Mouse (Mus musculus) layer of hippocampus, adult 2 months (tissue): ENCODE measurements around the gene Gm17428. TPM values are rescaled to one million over a fixed set of nuclear protein-coding genes. Genes with fewer than 3 reads are reported as not detected.

Experiments
- DNase-seq, 2 experiments: peaks; one replicate each; pipeline ENCODE4 v3.0.0; 2022; ENCODE audit warnings: low spot score in 2 of 2
- H3K27ac ChIP-seq: fragments of 200-600 bp; 2 replicates; pipeline ENCODE4 v1.8.1; 2022
- H3K4me3 ChIP-seq: fragments of 200-600 bp; 2 replicates; pipeline ENCODE4 v1.8.1; 2022; ENCODE audit warnings: mild to moderate bottlenecking
- CTCF ChIP-seq: fragments of 200-600 bp; conservative IDR thresholded peaks from 2 replicates; pipeline ENCODE4 v1.8.1; 2022; ENCODE audit warnings: antibody characterized with exemption, mild to moderate bottlenecking, moderate library complexity
- microRNA-seq, 2 experiments: library from miRNA; unstranded; fragments of <30 nt; microRNA quantifications; one replicate each; pipeline ENCODE4 v1.2.0; 2021
- total RNA-seq, 2 experiments: library from RNA; stranded (reverse); gene quantifications; 2 replicates each; pipeline ENCODE4 v1.2.3; 2021

Gm17428 gene
- total RNA-seq, 2 experiments from 2014 or later = not detected

DNA sequence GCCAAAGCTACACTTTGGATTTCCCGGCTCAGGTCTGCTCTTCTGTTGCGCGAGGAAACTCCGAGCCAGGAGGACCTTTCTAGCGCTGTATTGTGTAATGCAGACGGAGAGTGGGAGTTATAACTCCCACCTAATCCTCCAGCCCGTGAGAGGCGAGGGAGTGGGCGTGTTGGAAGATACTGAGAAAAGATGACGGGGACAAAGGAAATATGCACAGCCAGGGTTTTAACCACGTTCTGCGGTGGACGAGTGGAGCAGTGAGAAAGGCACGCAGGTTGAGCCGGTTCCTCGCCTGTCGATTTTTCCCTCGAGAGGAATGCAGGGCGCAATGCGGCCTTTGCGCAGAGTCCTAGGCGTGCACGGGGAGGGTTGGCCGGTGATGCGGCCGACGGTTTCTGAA, 37.9 kb downstream of the Gm17428 start:
- Histone ChIP-seq H3K4me3 (peak overlapping the region; percentile 74), H3K27ac (peak overlapping the region; percentile 100)
- DNase-seq = peak; percentile 71 to 76
- 0 out of 2 replicates have a peak, but pooled peaks have one; percentile 1 for TF ChIP-seq CTCF

DNA sequence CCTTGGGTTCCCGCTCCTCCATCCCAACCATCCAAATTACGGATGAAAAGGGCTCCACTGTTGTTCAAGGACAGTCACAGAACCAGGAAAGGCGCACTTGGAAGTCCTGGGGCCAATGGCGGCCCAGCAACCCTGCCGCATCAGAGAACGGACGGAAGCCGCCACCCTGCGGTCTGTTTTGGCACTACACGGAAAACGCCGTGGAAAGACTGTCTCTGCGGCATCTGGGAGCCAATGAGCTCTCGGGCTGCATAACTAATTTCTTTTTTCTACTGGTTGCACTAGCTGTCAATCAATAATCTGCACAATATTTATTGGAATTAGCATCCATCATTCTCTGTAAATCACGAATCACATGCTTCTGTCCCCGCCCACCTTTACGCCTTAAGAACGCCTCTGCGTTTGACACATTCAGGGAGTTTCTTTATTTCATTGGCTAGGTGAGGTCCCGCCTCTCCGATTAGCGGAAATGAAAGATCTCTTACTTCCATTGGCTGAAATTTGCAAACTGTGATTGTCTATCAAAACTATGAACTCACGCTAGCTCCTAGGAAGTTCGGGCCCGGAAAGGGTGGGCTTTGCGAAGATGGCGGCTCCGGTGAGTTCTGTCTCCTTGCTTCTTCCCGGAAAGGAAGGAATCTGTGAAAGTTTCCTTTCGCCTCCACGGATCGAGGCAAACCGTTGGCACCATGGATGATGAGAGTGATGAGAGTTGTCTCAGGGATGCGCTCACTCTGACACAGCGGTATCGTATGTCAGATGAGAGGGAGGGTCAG, 38.4 kb downstream of the Gm17428 start, which contains the start of gene Ngdn:
Gene Ngdn, plus strand, starts transcription at position 464 of the 776 bp plus-strand sequence.
- TF ChIP-seq CTCF = peak; percentile 98
- H3K4me3 ChIP-seq = peak within 1 kb of the TSS; percentile 84
- peak within 1 kb of the TSS; percentile 100 for H3K27ac ChIP-seq
- DNase-seq = peak; percentile 99 to 100

DNA sequence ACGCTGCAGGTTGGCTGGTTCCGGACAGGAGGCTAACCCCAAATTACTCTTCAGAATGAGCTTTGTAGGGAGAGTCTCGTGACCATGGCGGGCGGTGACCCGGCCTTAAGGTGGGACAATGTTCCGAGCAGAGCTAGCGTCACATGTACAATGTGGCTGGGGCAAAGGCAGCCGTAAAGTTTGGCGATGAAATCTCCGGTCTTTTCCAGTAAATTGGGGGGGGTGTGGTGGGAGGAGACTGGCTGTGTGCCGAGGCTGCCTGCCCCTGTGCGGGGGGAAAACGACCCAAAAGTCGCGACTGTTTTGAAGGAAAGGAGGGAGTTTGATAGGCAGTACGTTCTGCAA, 39.0 kb downstream of the Gm17428 start:
- no peak for DNase-seq
- no peak for TF ChIP-seq CTCF
- Histone ChIP-seq H3K27ac (peak overlapping the region; percentile 86), H3K4me3 (peak overlapping the region; percentile 84)

DNA sequence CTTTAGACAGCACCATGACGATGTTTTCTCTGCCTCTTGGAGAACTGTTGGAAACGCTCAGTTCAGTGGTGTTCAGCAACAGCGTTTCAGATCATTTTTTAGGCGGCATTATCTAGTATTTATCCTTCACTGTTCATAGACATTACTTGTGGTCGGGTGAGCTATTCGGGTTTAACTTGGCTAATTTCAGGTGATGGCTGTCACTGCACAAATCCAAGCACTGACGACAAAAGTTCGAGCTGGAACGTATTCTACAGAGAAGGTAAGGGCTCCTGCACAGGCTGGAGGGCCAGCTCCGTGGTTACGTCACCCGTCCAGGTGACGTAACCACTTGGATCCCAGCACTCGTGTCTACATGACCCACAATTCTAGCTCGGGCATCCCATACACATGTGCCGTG, 40.1 kb downstream of the Gm17428 start:
- Histone ChIP-seq H3K4me3 (no peak overlapping the region), H3K27ac (no peak overlapping the region)
- TF ChIP-seq CTCF = no peak
- DNase-seq = no peak

DNA sequence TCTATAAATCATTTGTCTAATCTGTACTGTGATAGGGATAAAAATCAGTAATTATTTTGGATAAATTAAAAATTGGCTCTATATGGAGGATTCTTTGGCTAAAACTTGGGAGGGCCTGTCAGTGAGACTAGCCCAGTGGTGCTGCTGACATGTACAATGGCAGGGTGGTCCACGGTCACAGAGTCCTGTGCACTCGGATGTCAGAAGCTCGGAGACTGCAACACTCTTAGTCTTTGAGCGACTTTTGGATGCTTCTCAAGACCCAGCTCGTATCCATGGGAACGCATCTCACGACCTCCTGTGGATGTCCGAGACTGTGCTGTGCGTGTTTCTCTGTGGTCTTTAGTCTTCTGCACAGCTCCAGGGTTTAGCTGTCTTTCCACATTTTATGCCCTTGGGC, 43.7 kb downstream of the Gm17428 start:
- no peak for DNase-seq
- TF ChIP-seq CTCF = no peak
- Histone ChIP-seq H3K4me3 (no peak overlapping the region), H3K27ac (no peak overlapping the region)

DNA sequence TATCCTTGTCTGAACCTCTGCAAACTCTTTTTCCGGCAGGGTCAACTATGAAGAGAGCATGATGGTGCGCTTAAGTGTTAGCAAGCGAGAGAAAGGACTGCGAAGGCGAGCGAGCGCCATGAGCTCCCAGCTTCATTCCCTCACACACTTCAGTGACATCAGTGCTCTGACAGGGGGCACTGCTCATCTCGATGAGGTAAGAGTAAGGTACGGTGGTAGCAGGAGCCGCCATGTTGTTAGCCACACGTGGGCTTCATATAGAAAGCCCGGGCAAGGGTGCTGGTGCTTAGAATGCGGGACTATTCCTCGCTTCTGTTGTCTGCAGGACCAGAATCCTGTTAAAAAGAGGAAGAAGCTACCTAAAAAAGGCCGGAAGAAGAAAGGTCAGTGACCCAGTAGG, 46.3 kb downstream of the Gm17428 start:
- Histone ChIP-seq H3K4me3 (no peak overlapping the region), H3K27ac (no peak overlapping the region)
- DNase-seq = no peak
- TF ChIP-seq CTCF = no peak

DNA sequence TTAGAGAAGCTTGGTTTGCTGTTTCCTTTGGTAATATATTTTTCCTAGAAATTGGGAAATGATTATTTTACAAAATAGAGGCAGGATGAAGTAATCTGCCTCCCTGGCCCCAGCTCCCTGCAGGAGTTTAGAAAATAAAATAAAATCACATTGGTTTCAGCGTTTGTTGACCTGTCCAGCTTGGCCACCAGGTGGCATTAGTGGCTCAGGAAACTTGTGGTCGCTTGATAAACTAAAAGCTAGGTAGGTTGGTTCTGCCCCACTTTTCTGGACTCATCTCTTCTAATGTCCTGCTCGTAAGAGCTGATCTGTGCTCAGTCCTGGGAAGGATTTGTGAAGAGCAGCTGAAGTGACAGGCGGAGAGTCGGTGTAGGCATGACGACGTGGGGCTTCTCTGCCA, 47.5 kb downstream of the Gm17428 start:
- H3K27ac ChIP-seq = no peak overlapping the region
- peak; percentile 38 to 66 for DNase-seq
- TF ChIP-seq CTCF = peak; percentile 83
- H3K4me3 ChIP-seq = no peak overlapping the region

DNA sequence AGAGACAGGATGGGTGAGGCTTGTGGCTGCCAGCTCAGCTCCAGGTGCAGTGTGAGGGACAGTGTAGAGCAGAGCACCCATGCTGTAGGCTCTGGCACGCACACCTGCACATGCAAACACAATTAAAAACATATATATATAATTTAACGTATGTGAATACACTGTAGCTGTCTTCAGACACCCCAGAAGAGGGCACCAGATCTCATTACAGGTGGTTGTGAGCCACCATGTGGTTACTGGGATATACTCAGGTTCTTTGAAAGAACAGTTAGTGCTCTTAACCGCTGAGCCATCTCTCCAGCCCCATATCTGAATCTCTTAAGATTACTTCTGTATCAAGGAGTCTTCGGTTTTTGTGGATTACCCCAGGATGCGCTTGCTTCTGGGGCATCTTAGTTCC, 48.8 kb downstream of the Gm17428 start:
- no peak for DNase-seq
- Histone ChIP-seq H3K27ac (no peak overlapping the region), H3K4me3 (no peak overlapping the region)
- TF ChIP-seq CTCF = peak; percentile 70

Small RNA genes within 50 kb of the gene (microRNA-seq; reads per million reads assigned to microRNA genes)
- gene Mir208a (0 to 0.92 reads per million in 2 experiments), gene Mir208b (0 reads per million in 2 experiments)

Other genes with a start within 250 kb of the Gm17428 start
- 10 to 100 TPM; 49.4 to 54.1 TPM for gene Slc7a8, start 195.0 kb upstream of the Gm17428 start, total RNA-seq
- gene Rnf212b, start 162.8 kb upstream of the Gm17428 start, total RNA-seq = not detected
- gene Homez, start 106.0 kb upstream of the Gm17428 start, total RNA-seq = 10 to 100 TPM; 22.0 to 22.2 TPM
- gene Ppp1r3e, start 99.4 kb upstream of the Gm17428 start, total RNA-seq = 10 to 100 TPM; 22.1 to 24.3 TPM
- gene Bcl2l2, start 93.6 kb upstream of the Gm17428 start, total RNA-seq = 100 to 1,000 TPM; 114 to 126 TPM
- 1 to 10 TPM; 1.0 to 9.4 TPM for gene Gm20521, start 93.5 kb upstream of the Gm17428 start, total RNA-seq
- 100 to 1,000 TPM; 271 to 305 TPM for gene Pabpn1, start 84.4 kb upstream of the Gm17428 start, total RNA-seq
- 100 to 1,000 TPM; 666 to 700 TPM for gene Slc22a17, start 63.8 kb upstream of the Gm17428 start, total RNA-seq
- 10 to 100 TPM; 10.6 to 11.2 TPM for gene Efs, start 50.8 kb upstream of the Gm17428 start, total RNA-seq
- gene Il25, start 44.2 kb upstream of the Gm17428 start, total RNA-seq = not detected
- gene Cmtm5, start 40.7 kb upstream of the Gm17428 start, total RNA-seq = 10 to 100 TPM; 66.9 to 78.4 TPM
- 1 to 10 TPM; 2.5 to 3.0 TPM for gene Myh6, start 10.0 kb upstream of the Gm17428 start, total RNA-seq
- 1 to 10 TPM; 8.3 TPM for gene Myh7, start 17.7 kb downstream of the Gm17428 start, total RNA-seq
- 10 to 100 TPM; 30.3 to 34.9 TPM for gene Ngdn, start 38.5 kb downstream of the Gm17428 start, total RNA-seq
- gene Zfhx2, start 115.4 kb downstream of the Gm17428 start, total RNA-seq = 10 to 100 TPM; 55.5 to 67.3 TPM
- gene Thtpa, start 117.9 kb downstream of the Gm17428 start, total RNA-seq = 10 to 100 TPM; 19.3 to 23.7 TPM
- 10 to 100 TPM; 15.4 to 19.3 TPM for gene Ap1g2, start 129.7 kb downstream of the Gm17428 start, total RNA-seq
- gene Jph4, start 140.0 kb downstream of the Gm17428 start, total RNA-seq = 100 to 1,000 TPM; 453 to 476 TPM
- gene Dhrs2, start 245.1 kb downstream of the Gm17428 start, total RNA-seq = not detected